Comparison of ENCODE assay signal across 21 mouse cellular contexts in the genomic region with DNA sequence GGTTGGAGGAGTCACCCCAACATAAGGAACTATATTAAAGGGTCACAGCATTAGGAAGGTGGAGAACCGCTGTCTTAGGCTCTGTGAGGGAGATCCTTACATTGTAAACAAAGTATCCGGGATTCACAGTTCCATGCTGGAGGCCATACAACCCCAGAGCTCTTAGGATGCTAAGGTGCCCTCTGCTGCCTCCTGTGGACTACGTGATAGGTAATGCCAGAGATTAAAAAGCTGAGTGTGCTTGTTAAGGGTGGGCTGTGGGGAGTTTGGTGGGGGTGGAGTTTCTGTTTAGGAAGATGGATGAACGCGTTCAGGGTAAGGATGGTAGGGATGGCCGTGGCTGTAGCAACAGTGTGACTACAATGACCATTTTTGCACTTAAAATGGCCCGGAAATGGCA.
DNase-seq lines count a peak whose midpoint lies in the region; ATAC-seq and TF ChIP-seq lines count a peak whose summit lies in the region.
"Had no signal": no experiment of that assay in that cellular context is flagged by ENCODE, and none has a peak within 500 bp of the region (broad histone marks: within the 10 kb centered on the region; RNA-seq: fewer than 3 reads in every experiment).

No protein-coding gene starts in this region.

- no peaks in the 10 kb centered on the region for H3K4me1 ChIP-seq in intestine, postnatal 0 days (replicated peaks; ENCODE audit: control insufficient read depth, insufficient read depth, low read length)
- H3K4me1 ChIP-seq in intestine, embryonic 16.5 days (ENCODE audit: control insufficient read depth, insufficient read depth, low read length) = no peaks in the 10 kb centered on the region; the same call in 1 of the 2 replicates
- peaks cover 5% of the 10 kb centered on the region; the same call in 1 of the 2 replicates for H3K4me1 ChIP-seq in midbrain, postnatal 0 days (ENCODE audit: insufficient read depth, low read length)
- peaks cover 3% of the 10 kb centered on the region; the same call in 1 of the 2 replicates for H3K4me1 ChIP-seq in midbrain, embryonic 14.5 days (ENCODE audit: control insufficient read depth, insufficient read depth, low read length)
- H3K4me1 ChIP-seq: intestine, embryonic 15.5 days had no signal

- H3K4me3 ChIP-seq in intestine, postnatal 0 days (ENCODE audit: low read depth, low read length) = no peak overlapping the region
- no peak overlapping the region for H3K4me3 ChIP-seq in intestine, embryonic 16.5 days (ENCODE audit: low read length)
- H3K4me3 ChIP-seq in midbrain, postnatal 0 days (ENCODE audit: low read depth, low read length) = no peak overlapping the region
- no peak overlapping the region for H3K4me3 ChIP-seq in midbrain, embryonic 14.5 days (replicated peaks; ENCODE audit: low read depth, low read length)
- H3K4me3 ChIP-seq: forebrain, embryonic 10.5 days; gastrocnemius, adult 2 months; hindbrain, embryonic 12.5 days; intestine, embryonic 15.5 days; midbrain, embryonic 12.5 days had no signal

- DNase-seq in midbrain, postnatal 0 days (ENCODE audit: low spot score) = no peak
- no peak for DNase-seq in midbrain, embryonic 14.5 days
- DNase-seq in R1 (ENCODE audit: low read depth, low spot score) = peak; percentile 82
- peak; percentile 40 for DNase-seq in embryo, embryonic 11 days
- DNase-seq: adrenal gland, adult 2 months; cerebellum, adult 9-10 months; gastrocnemius, adult 2 months; heart, postnatal 10 days; left cerebral cortex, postnatal 4 days; liver; lung, adult 2 months; right cerebral cortex, postnatal 25 days had no signal

- ATAC-seq in intestine, postnatal 0 days = no peak
- ATAC-seq in intestine, embryonic 16.5 days = no peak
- ATAC-seq in midbrain, postnatal 0 days (ENCODE audit: low FRiP score) = no peak
- no peak for ATAC-seq in midbrain, embryonic 14.5 days (ENCODE audit: low FRiP score, low TSS enrichment)
- no peak for ATAC-seq in inflammation-experienced regulatory T-cells, adult 6 months
- ATAC-seq: intestine, embryonic 15.5 days had no signal

- no peaks in the 10 kb centered on the region for H3K27me3 ChIP-seq in intestine, postnatal 0 days (replicated peaks; ENCODE audit: control insufficient read depth, insufficient read depth, low read length)
- no peaks in the 10 kb centered on the region for H3K27me3 ChIP-seq in intestine, embryonic 16.5 days (replicated peaks; ENCODE audit: control insufficient read depth, insufficient read depth, low read length)
- H3K27me3 ChIP-seq in midbrain, postnatal 0 days (ENCODE audit: insufficient read depth, low read length) = no peaks in the 10 kb centered on the region
- no peaks in the 10 kb centered on the region for H3K27me3 ChIP-seq in midbrain, embryonic 14.5 days (ENCODE audit: control insufficient read depth, insufficient read depth, low read length)
- H3K27me3 ChIP-seq: hindbrain, embryonic 12.5 days; intestine, embryonic 15.5 days; midbrain, embryonic 12.5 days had no signal

- TF ChIP-seq CTCF in intestine, postnatal 0 days (IDR thresholded peaks at IDR 0.05; ENCODE audit: low read depth) = peak; percentile 42
- TF ChIP-seq CTCF in midbrain, postnatal 0 days (IDR thresholded peaks at IDR 0.05) = peak; percentile 54

- WGBS in intestine, postnatal 0 days = 78% methylated on average over 7 of the region's 7 CpGs
- 67% methylated on average over 7 of the region's 7 CpGs for WGBS in intestine, embryonic 16.5 days
- 87% methylated on average over 7 of the region's 7 CpGs for WGBS in midbrain, postnatal 0 days
- 86% methylated on average over 7 of the region's 7 CpGs for WGBS in midbrain, embryonic 14.5 days

- H3K9me3 ChIP-seq in intestine, postnatal 0 days (ENCODE audit: control insufficient read depth) = no peaks in the 10 kb centered on the region
- no peaks in the 10 kb centered on the region for H3K9me3 ChIP-seq in intestine, embryonic 16.5 days (ENCODE audit: control insufficient read depth, low read length)
- H3K9me3 ChIP-seq in midbrain, postnatal 0 days (ENCODE audit: low read length) = no peaks in the 10 kb centered on the region
- no peaks in the 10 kb centered on the region for H3K9me3 ChIP-seq in midbrain, embryonic 14.5 days (ENCODE audit: control insufficient read depth, low read length)
- H3K9me3 ChIP-seq: forebrain, embryonic 10.5 days; hindbrain, embryonic 12.5 days; intestine, embryonic 15.5 days; midbrain, embryonic 12.5 days had no signal

- no peak overlapping the region for H3K4me2 ChIP-seq in intestine, postnatal 0 days (replicated peaks; ENCODE audit: low read depth)
- H3K4me2 ChIP-seq in intestine, embryonic 16.5 days (ENCODE audit: low read depth, low read length) = no peak overlapping the region
- H3K4me2 ChIP-seq in midbrain, postnatal 0 days (ENCODE audit: low read depth, low read length, poor library complexity, severe bottlenecking) = no peak overlapping the region
- no peak overlapping the region for H3K4me2 ChIP-seq in midbrain, embryonic 14.5 days (ENCODE audit: low read length)
- H3K4me2 ChIP-seq: heart, embryonic 11.5 days; hindbrain, embryonic 12.5 days; intestine, embryonic 15.5 days; midbrain, embryonic 12.5 days had no signal

- H3K27ac ChIP-seq in intestine, postnatal 0 days (ENCODE audit: low read depth, low read length) = no peak overlapping the region
- no peak overlapping the region for H3K27ac ChIP-seq in intestine, embryonic 16.5 days (ENCODE audit: low read length)
- no peak overlapping the region for H3K27ac ChIP-seq in midbrain, postnatal 0 days (ENCODE audit: low read depth, low read length)
- no peak overlapping the region for H3K27ac ChIP-seq in midbrain, embryonic 14.5 days (replicated peaks; ENCODE audit: low read depth, low read length)
- H3K27ac ChIP-seq: gastrocnemius, adult 2 months; hindbrain, embryonic 12.5 days; intestine, embryonic 15.5 days; midbrain, embryonic 12.5 days had no signal

- H3K9ac ChIP-seq in intestine, postnatal 0 days (ENCODE audit: low read depth, low read length) = no peak overlapping the region
- H3K9ac ChIP-seq in intestine, embryonic 16.5 days (ENCODE audit: low read depth, low read length) = no peak overlapping the region
- H3K9ac ChIP-seq in midbrain, postnatal 0 days (replicated peaks; ENCODE audit: low read length, poor library complexity, severe bottlenecking) = no peak overlapping the region
- H3K9ac ChIP-seq in midbrain, embryonic 14.5 days (replicated peaks; ENCODE audit: low read length) = no peak overlapping the region
- H3K9ac ChIP-seq: hindbrain, embryonic 12.5 days; intestine, embryonic 15.5 days; midbrain, embryonic 12.5 days had no signal

- no peaks in the 10 kb centered on the region for H3K36me3 ChIP-seq in intestine, postnatal 0 days (ENCODE audit: control insufficient read depth, insufficient read depth)
- H3K36me3 ChIP-seq in intestine, embryonic 16.5 days (ENCODE audit: control insufficient read depth, insufficient read depth, low read length) = no peaks in the 10 kb centered on the region
- no peaks in the 10 kb centered on the region for H3K36me3 ChIP-seq in midbrain, postnatal 0 days (ENCODE audit: insufficient read depth, low read length)
- no peaks in the 10 kb centered on the region for H3K36me3 ChIP-seq in midbrain, embryonic 14.5 days (ENCODE audit: control insufficient read depth, insufficient read depth, low read length)
- H3K36me3 ChIP-seq: forebrain, embryonic 10.5 days; G1E; hindbrain, embryonic 12.5 days; intestine, embryonic 15.5 days; midbrain, embryonic 12.5 days had no signal

Comparison
In these comparisons a context has a peak if more than half of its experiments do, and no peak if none do; other contexts are left out.
1. DNase-seq: peak in R1 (single experiment) and embryo, embryonic 11 days (single experiment); none in midbrain, postnatal 0 days (single experiment) and midbrain, embryonic 14.5 days (single experiment).